Mouse (Mus musculus): Measurements from ENCODE around the gene Gm13212.

DNA sequence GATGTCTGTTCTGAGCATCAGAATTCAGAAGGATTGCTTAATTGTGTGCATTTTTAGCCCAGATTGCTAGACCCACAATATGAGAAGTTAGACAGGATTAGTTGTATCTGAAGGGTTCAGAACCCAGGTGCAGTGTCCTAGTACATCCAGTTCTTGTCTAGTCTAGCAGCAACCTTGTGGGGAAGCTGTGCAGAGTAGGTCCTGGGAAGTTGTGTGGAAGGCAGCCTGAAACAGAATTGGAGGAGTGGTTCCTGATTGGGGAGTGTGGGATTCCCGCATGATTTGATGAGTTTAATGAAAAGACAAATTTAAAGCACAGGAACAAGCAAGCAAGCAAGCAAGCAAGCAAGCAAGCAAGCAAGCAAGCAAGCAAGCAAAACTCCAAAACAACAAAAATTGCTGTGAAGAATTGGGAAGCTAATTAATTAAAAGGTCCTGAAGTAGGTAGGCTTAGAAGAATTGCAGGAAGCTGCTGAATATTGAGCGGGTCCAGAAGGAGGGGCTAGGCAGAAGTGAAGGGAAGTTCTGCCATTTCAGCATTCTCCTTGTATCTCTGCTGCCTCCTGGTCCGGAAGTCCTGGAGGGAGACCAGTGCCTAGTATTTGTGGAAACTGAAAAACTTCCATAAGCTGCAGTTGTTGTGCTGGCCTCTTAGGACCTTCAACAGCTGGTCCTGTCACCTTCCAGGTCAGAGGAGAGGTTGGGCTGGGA, 20.7 kb upstream of the Gm13212 start:
- TF ChIP-seq CTCF (IDR thresholded peaks at IDR 0.05; ENCODE audit: low read depth) (no peak), EP300 (IDR thresholded peaks at IDR 0.05; ENCODE audit: low read depth) (no peak)

Data from heart, postnatal 0 days (tissue).